Mouse (Mus musculus) intestine, embryonic 14.5 days (tissue): ENCODE results near the gene Rdh5. TPM values are rescaled to one million over a fixed set of nuclear protein-coding genes. Genes with fewer than 3 reads are reported as not detected.

Experiments
- ATAC-seq: fragments of 200-750 bp; cut with Nextera tagmentation; replicated peaks from 2 replicates; pipeline ENCODE4 v1.8.0; 2017; ENCODE audit warnings: low read depth, moderate number of reproducible peaks, moderate TSS enrichment, moderate library complexity; ENCODE audit not compliant: low FRiP score, low TSS enrichment
- DNase-seq: peaks from one replicate; pipeline ENCODE4 v3.0.0-alpha.2; 2018; ENCODE audit warnings: low spot score
- H3K27ac ChIP-seq: fragments of 300-500 bp; sonication (generic); 2 replicates; pipeline ENCODE4 v1.5.1; 2014; ENCODE audit warnings: low read depth, mild to moderate bottlenecking, control low read depth
- H3K27me3 ChIP-seq: fragments of 300-500 bp; sonication (generic); replicated peaks from 2 replicates; pipeline ENCODE4 v1.6.1; 2014; ENCODE audit warnings: low read length, control low read depth; ENCODE audit not compliant: control insufficient read depth, insufficient read depth
- H3K36me3 ChIP-seq: fragments of 300-500 bp; sonication (generic); 2 replicates; pipeline ENCODE4 v1.6.1; 2014; ENCODE audit warnings: low read length, control low read depth; ENCODE audit not compliant: control insufficient read depth, insufficient read depth
- H3K4me1 ChIP-seq: fragments of 300-500 bp; sonication (generic); replicated peaks from 2 replicates; pipeline ENCODE4 v1.6.1; 2014; ENCODE audit warnings: low read length, control low read depth, mixed read lengths; ENCODE audit not compliant: control insufficient read depth, insufficient read depth
- H3K4me2 ChIP-seq: fragments of 300-500 bp; sonication (generic); 2 replicates; pipeline ENCODE4 v1.6.1; 2014; ENCODE audit warnings: low read length
- H3K4me3 ChIP-seq: fragments of 300-500 bp; sonication (generic); 2 replicates; pipeline ENCODE4 v1.5.1; 2014; ENCODE audit warnings: low read depth, low read length, control low read depth, mixed read lengths
- H3K9ac ChIP-seq: fragments of 300-500 bp; sonication (generic); 2 replicates; pipeline ENCODE4 v1.6.1; 2014; ENCODE audit warnings: mild to moderate bottlenecking, low read length
- H3K9me3 ChIP-seq: fragments of 300-500 bp; sonication (generic); 2 replicates; pipeline ENCODE4 v1.6.1; 2016; ENCODE audit warnings: low read length, control low read depth; ENCODE audit not compliant: control insufficient read depth
- WGBS: fragments of 180-500 bp; shearing (Covaris S2); extraction: QIAGEN DNeasy Blood & Tissue Kit; methylation state at CpG from one replicate; pipeline ENCODE4 v1.1.7; 2014; 5-methylcytosine and 5-hydroxymethylcytosine counted together
- polyA plus RNA-seq: library from polyadenylated mRNA; unstranded; fragments of >200 nt; fragmentation: Nextera tagmentation; extraction: Ambion mirVana; gene quantifications from 2 replicates; pipeline ENCODE4 v1.2.1, GENCODE M21; 2014

Gene Rdh5
- polyA plus RNA-seq, 1 experiment from 2014 or later, result 11.5 TPM

GRCm38 (mm10) chr10:128934997-128935787 is 12.5 kb upstream of the Rdh5 start:
- Histone ChIP-seq H3K27ac (no peak overlapping the region), H3K9ac (no peak overlapping the region), H3K4me1 (no peaks in the 10 kb centered on the region)

GRCm38 (mm10) chr10:128933976-128934721 is 11.5 kb upstream of the Rdh5 start:
- ATAC-seq (no peak), DNase-seq (peak; percentile 61)
- Histone ChIP-seq H3K4me3 (peak overlapping the region; percentile 34), H3K9ac (no peak overlapping the region), H3K9me3 (no peaks in the 10 kb centered on the region), H3K27ac (no peak overlapping the region), H3K4me2 (peak overlapping the region; percentile 55), H3K36me3 (no peaks in the 10 kb centered on the region), H3K27me3 (peaks cover 67% of the 10 kb centered on the region), H3K4me1 (no peaks in the 10 kb centered on the region)
- 3% methylated on average over 21 of the region's 21 CpGs for WGBS

More at GRCm38 (mm10) chr10:128934997-128935787, 12.5 kb upstream of the Rdh5 start:
- H3K27me3 ChIP-seq, result peaks cover 59% of the 10 kb centered on the region
- H3K4me2 ChIP-seq, result no peak overlapping the region
- no peaks in the 10 kb centered on the region for H3K36me3 ChIP-seq
- WGBS, result 57% methylated on average over 7 of the region's 7 CpGs
- H3K9me3 ChIP-seq, result no peaks in the 10 kb centered on the region
- no peak for DNase-seq
- no peak overlapping the region for H3K4me3 ChIP-seq
- ATAC-seq, result no peak

- Histone ChIP-seq H3K4me2 (peak within 1 kb of the TSS; percentile 55), H3K27me3 (peaks cover 69% of the 10 kb centered on the region), H3K4me3 (peak within 1 kb of the TSS; percentile 34), H3K27ac (no peak within 1 kb of the TSS), H3K9ac (no peak within 1 kb of the TSS), H3K4me1 (no peaks in the 10 kb centered on the region), H3K9me3 (no peaks in the 10 kb centered on the region), H3K36me3 (no peaks in the 10 kb centered on the region)
- under 1% methylated on average over 24 of the region's 26 CpGs for WGBS
- peak; percentile 76 for ATAC-seq
- DNase-seq, result peak; percentile 70
Observed at GRCm38 (mm10) chr10:128933574-128933973, 10.9 kb upstream of the Rdh5 start, which contains the start of gene Itga7. TSS of gene Itga7 (plus strand) at chr10:128933818.

GRCm38 (mm10) chr10:128931441-128931840 is 8.8 kb upstream of the Rdh5 start:
- no peak for ATAC-seq
- Histone ChIP-seq H3K9me3 (no peaks in the 10 kb centered on the region), H3K27me3 (peaks cover 69% of the 10 kb centered on the region), H3K36me3 (no peaks in the 10 kb centered on the region), H3K4me2 (no peak overlapping the region), H3K4me3 (no peak overlapping the region), H3K9ac (no peak overlapping the region), H3K4me1 (no peaks in the 10 kb centered on the region), H3K27ac (no peak overlapping the region)
- WGBS, result 50% methylated on average over 2 of the region's 2 CpGs
- no peak for DNase-seq

GRCm38 (mm10) chr10:128929638-128930378 is 7.1 kb upstream of the Rdh5 start:
- peaks cover 53% of the 10 kb centered on the region for H3K27me3 ChIP-seq
- H3K9me3 ChIP-seq, result no peaks in the 10 kb centered on the region
- no peak for DNase-seq
- no peaks in the 10 kb centered on the region for H3K36me3 ChIP-seq
- WGBS, result 65% methylated on average over 7 of the region's 7 CpGs
- H3K4me3 ChIP-seq, result no peak overlapping the region
- ATAC-seq, result no peak
- no peaks in the 10 kb centered on the region for H3K4me1 ChIP-seq
- H3K9ac ChIP-seq, result no peak overlapping the region
- H3K27ac ChIP-seq, result no peak overlapping the region
- no peak overlapping the region for H3K4me2 ChIP-seq

- no peak for DNase-seq
- H3K27ac ChIP-seq, result no peak overlapping the region
- H3K27me3 ChIP-seq, result peaks cover 39% of the 10 kb centered on the region
- no peak for ATAC-seq
- peaks cover 5% of the 10 kb centered on the region; the same call in 1 of the 2 replicates for H3K4me1 ChIP-seq
- no peaks in the 10 kb centered on the region for H3K9me3 ChIP-seq
- WGBS, result 42% methylated on average over 4 of the region's 4 CpGs
- no peak overlapping the region for H3K9ac ChIP-seq
- no peak overlapping the region for H3K4me2 ChIP-seq
- H3K36me3 ChIP-seq, result no peaks in the 10 kb centered on the region
- no peak overlapping the region for H3K4me3 ChIP-seq
Observed at GRCm38 (mm10) chr10:128928356-128928755, 5.7 kb upstream of the Rdh5 start.

- H3K27ac ChIP-seq, result peak within 1 kb of the TSS; percentile 87
- no peaks in the 10 kb centered on the region for H3K9me3 ChIP-seq
- DNase-seq, result no peak
- peaks cover 20% of the 10 kb centered on the region for H3K4me1 ChIP-seq
- H3K27me3 ChIP-seq, result peaks cover under 1% of the 10 kb centered on the region; the same call in 1 of the 2 replicates
- WGBS, result 57% methylated on average over 9 of the region's 9 CpGs
- no peaks in the 10 kb centered on the region for H3K36me3 ChIP-seq
- H3K9ac ChIP-seq, result peak within 1 kb of the TSS; percentile 78
- ATAC-seq, result no peak
- H3K4me3 ChIP-seq, result peak within 1 kb of the TSS; percentile 92
- peak within 1 kb of the TSS; percentile 70 for H3K4me2 ChIP-seq
Observed at GRCm38 (mm10) chr10:128923935-128924334, 1.2 kb upstream of the Rdh5 start, which contains the start of gene Bloc1s1. TSS of gene Bloc1s1 (minus strand) at chr10:128924035.

GRCm38 (mm10) chr10:128923013-128923691 is 464 bp upstream of the Rdh5 start:
- Histone ChIP-seq H3K9me3 (no peaks in the 10 kb centered on the region), H3K4me3 (peak overlapping the region; percentile 92), H3K27me3 (no peaks in the 10 kb centered on the region), H3K4me1 (peaks cover 20% of the 10 kb centered on the region), H3K4me2 (peak overlapping the region; percentile 70), H3K9ac (peak overlapping the region; percentile 78), H3K27ac (peak overlapping the region; percentile 87), H3K36me3 (peaks cover 4% of the 10 kb centered on the region)
- DNase-seq (peak; percentile 94), ATAC-seq (peak; percentile 95)
- WGBS, result under 1% methylated on average over 40 of the region's 42 CpGs
